Mouse (Mus musculus): ENCODE measurements at regions not wholly inside any gene's neighbourhood (a gene's known extent, or its start where the extent isn't known, plus 50 kb on each side); places are given as distances from the start of the nearest gene placed in this dataset.

- ATAC-seq (ENCODE audit: low read depth) = no peak
- Histone ChIP-seq H3K27me3 (ENCODE audit: control insufficient read depth, insufficient read depth, low read length) (no peaks in the 10 kb centered on the region), H3K9me3 (ENCODE audit: control insufficient read depth, low read length) (no peaks in the 10 kb centered on the region), H3K27ac (ENCODE audit: low read depth, low read length) (no peak overlapping the region), H3K4me1 (ENCODE audit: control insufficient read depth, insufficient read depth, low read length) (no peaks in the 10 kb centered on the region), H3K4me3 (ENCODE audit: low read depth, low read length) (no peak overlapping the region), H3K36me3 (ENCODE audit: control insufficient read depth, insufficient read depth, low read length) (no peaks in the 10 kb centered on the region), H3K9ac (replicated peaks; ENCODE audit: low read depth, low read length) (no peak overlapping the region), H3K4me2 (ENCODE audit: low read depth, low read length) (no peak overlapping the region)
- 88% methylated on average over 2 of the region's 2 CpGs for WGBS
Observed at GRCm38 (mm10) chr1:72033941-72034340, 178.2 kb downstream of the Mreg start.

GRCm38 (mm10) chr1:72032214-72032613 is 179.9 kb downstream of the Mreg start:
- 82% methylated on average over 4 of the region's 4 CpGs for WGBS
- no peaks in the 10 kb centered on the region for H3K4me1 ChIP-seq (ENCODE audit: control insufficient read depth, insufficient read depth, low read length)
- no peak overlapping the region for H3K9ac ChIP-seq (replicated peaks; ENCODE audit: low read depth, low read length)
- no peak overlapping the region for H3K4me3 ChIP-seq (ENCODE audit: low read depth, low read length)
- H3K27me3 ChIP-seq (ENCODE audit: control insufficient read depth, insufficient read depth, low read length) = no peaks in the 10 kb centered on the region
- H3K9me3 ChIP-seq (ENCODE audit: control insufficient read depth, low read length) = no peaks in the 10 kb centered on the region
- no peak overlapping the region for H3K4me2 ChIP-seq (ENCODE audit: low read depth, low read length)
- no peak for ATAC-seq (ENCODE audit: low read depth)
- H3K36me3 ChIP-seq (ENCODE audit: control insufficient read depth, insufficient read depth, low read length) = no peaks in the 10 kb centered on the region
- no peak overlapping the region for H3K27ac ChIP-seq (ENCODE audit: low read depth, low read length)

GRCm38 (mm10) chr1:72030763-72031405 is 181.2 kb downstream of the Mreg start:
- Histone ChIP-seq H3K4me1 (ENCODE audit: control insufficient read depth, insufficient read depth, low read length) (no peaks in the 10 kb centered on the region), H3K36me3 (ENCODE audit: control insufficient read depth, insufficient read depth, low read length) (no peaks in the 10 kb centered on the region), H3K27ac (ENCODE audit: low read depth, low read length) (no peak overlapping the region), H3K9ac (replicated peaks; ENCODE audit: low read depth, low read length) (no peak overlapping the region), H3K27me3 (ENCODE audit: control insufficient read depth, insufficient read depth, low read length) (no peaks in the 10 kb centered on the region), H3K4me3 (ENCODE audit: low read depth, low read length) (no peak overlapping the region), H3K4me2 (ENCODE audit: low read depth, low read length) (no peak overlapping the region), H3K9me3 (ENCODE audit: control insufficient read depth, low read length) (no peaks in the 10 kb centered on the region)
- no peak for ATAC-seq (ENCODE audit: low read depth)
- WGBS = 53% methylated on average over 8 of the region's 8 CpGs

- WGBS = 76% methylated on average over 6 of the region's 6 CpGs
- no peaks in the 10 kb centered on the region for H3K9me3 ChIP-seq (ENCODE audit: control insufficient read depth, low read length)
- H3K36me3 ChIP-seq (ENCODE audit: control insufficient read depth, insufficient read depth, low read length) = no peaks in the 10 kb centered on the region
- H3K4me1 ChIP-seq (ENCODE audit: control insufficient read depth, insufficient read depth, low read length) = no peaks in the 10 kb centered on the region
- no peak overlapping the region for H3K27ac ChIP-seq (ENCODE audit: low read depth, low read length)
- no peak overlapping the region for H3K4me3 ChIP-seq (ENCODE audit: low read depth, low read length)
- no peak overlapping the region for H3K9ac ChIP-seq (replicated peaks; ENCODE audit: low read depth, low read length)
- no peak for ATAC-seq (ENCODE audit: low read depth)
- no peak overlapping the region for H3K4me2 ChIP-seq (ENCODE audit: low read depth, low read length)
- no peaks in the 10 kb centered on the region for H3K27me3 ChIP-seq (ENCODE audit: control insufficient read depth, insufficient read depth, low read length)
Observed at GRCm38 (mm10) chr1:72029625-72030024, 182.5 kb downstream of the Mreg start.

GRCm38 (mm10) chr1:72026861-72027260 is 185.2 kb downstream of the Mreg start:
- Histone ChIP-seq H3K27ac (ENCODE audit: low read depth, low read length) (no peak overlapping the region), H3K4me3 (ENCODE audit: low read depth, low read length) (no peak overlapping the region), H3K9ac (replicated peaks; ENCODE audit: low read depth, low read length) (no peak overlapping the region), H3K36me3 (ENCODE audit: control insufficient read depth, insufficient read depth, low read length) (no peaks in the 10 kb centered on the region), H3K27me3 (ENCODE audit: control insufficient read depth, insufficient read depth, low read length) (no peaks in the 10 kb centered on the region), H3K9me3 (ENCODE audit: control insufficient read depth, low read length) (no peaks in the 10 kb centered on the region), H3K4me2 (ENCODE audit: low read depth, low read length) (no peak overlapping the region), H3K4me1 (ENCODE audit: control insufficient read depth, insufficient read depth, low read length) (no peaks in the 10 kb centered on the region)
- no peak for ATAC-seq (ENCODE audit: low read depth)
- 89% methylated on average over 4 of the region's 4 CpGs for WGBS

- H3K4me2 ChIP-seq (ENCODE audit: low read depth, low read length) = no peak overlapping the region
- no peak overlapping the region for H3K27ac ChIP-seq (ENCODE audit: low read depth, low read length)
- H3K9ac ChIP-seq (replicated peaks; ENCODE audit: low read depth, low read length) = no peak overlapping the region
- no peaks in the 10 kb centered on the region for H3K9me3 ChIP-seq (ENCODE audit: control insufficient read depth, low read length)
- H3K36me3 ChIP-seq (ENCODE audit: control insufficient read depth, insufficient read depth, low read length) = no peaks in the 10 kb centered on the region
- H3K4me1 ChIP-seq (ENCODE audit: control insufficient read depth, insufficient read depth, low read length) = no peaks in the 10 kb centered on the region
- WGBS = 92% methylated on average over 3 of the region's 3 CpGs
- no peak overlapping the region for H3K4me3 ChIP-seq (ENCODE audit: low read depth, low read length)
- no peaks in the 10 kb centered on the region for H3K27me3 ChIP-seq (ENCODE audit: control insufficient read depth, insufficient read depth, low read length)
- ATAC-seq (ENCODE audit: low read depth) = no peak
Observed at GRCm38 (mm10) chr1:72022631-72023030, 189.5 kb downstream of the Mreg start.

GRCm38 (mm10) chr1:72018479-72019222 is 193.5 kb downstream of the Mreg start:
- Histone ChIP-seq H3K27ac (ENCODE audit: low read depth, low read length) (no peak overlapping the region), H3K9me3 (ENCODE audit: control insufficient read depth, low read length) (no peaks in the 10 kb centered on the region), H3K4me3 (ENCODE audit: low read depth, low read length) (no peak overlapping the region), H3K4me1 (ENCODE audit: control insufficient read depth, insufficient read depth, low read length) (no peaks in the 10 kb centered on the region), H3K4me2 (ENCODE audit: low read depth, low read length) (no peak overlapping the region), H3K9ac (replicated peaks; ENCODE audit: low read depth, low read length) (no peak overlapping the region), H3K36me3 (ENCODE audit: control insufficient read depth, insufficient read depth, low read length) (no peaks in the 10 kb centered on the region), H3K27me3 (ENCODE audit: control insufficient read depth, insufficient read depth, low read length) (no peaks in the 10 kb centered on the region)
- 78% methylated on average over 4 of the region's 4 CpGs for WGBS
- ATAC-seq (ENCODE audit: low read depth) = no peak

- Histone ChIP-seq H3K4me2 (ENCODE audit: low read depth, low read length) (no peak overlapping the region), H3K36me3 (ENCODE audit: control insufficient read depth, insufficient read depth, low read length) (no peaks in the 10 kb centered on the region), H3K4me3 (ENCODE audit: low read depth, low read length) (no peak overlapping the region), H3K27me3 (ENCODE audit: control insufficient read depth, insufficient read depth, low read length) (no peaks in the 10 kb centered on the region), H3K27ac (ENCODE audit: low read depth, low read length) (no peak overlapping the region), H3K4me1 (ENCODE audit: control insufficient read depth, insufficient read depth, low read length) (no peaks in the 10 kb centered on the region), H3K9me3 (ENCODE audit: control insufficient read depth, low read length) (no peaks in the 10 kb centered on the region), H3K9ac (replicated peaks; ENCODE audit: low read depth, low read length) (no peak overlapping the region)
- 90% methylated on average over 1 of the region's 1 CpGs for WGBS
- no peak for ATAC-seq (ENCODE audit: low read depth)
Observed at GRCm38 (mm10) chr1:72017814-72018478, 194.2 kb downstream of the Mreg start.

- Histone ChIP-seq H3K4me1 (ENCODE audit: control insufficient read depth, insufficient read depth, low read length) (no peaks in the 10 kb centered on the region), H3K4me3 (ENCODE audit: low read depth, low read length) (no peak overlapping the region), H3K36me3 (ENCODE audit: control insufficient read depth, insufficient read depth, low read length) (no peaks in the 10 kb centered on the region), H3K4me2 (ENCODE audit: low read depth, low read length) (no peak overlapping the region), H3K27me3 (ENCODE audit: control insufficient read depth, insufficient read depth, low read length) (no peaks in the 10 kb centered on the region), H3K9ac (replicated peaks; ENCODE audit: low read depth, low read length) (no peak overlapping the region), H3K9me3 (ENCODE audit: control insufficient read depth, low read length) (no peaks in the 10 kb centered on the region), H3K27ac (ENCODE audit: low read depth, low read length) (no peak overlapping the region)
- no peak for ATAC-seq (ENCODE audit: low read depth)
- WGBS = 92% methylated on average over 4 of the region's 4 CpGs
Observed at GRCm38 (mm10) chr1:72015471-72015870, 196.6 kb downstream of the Mreg start.
